Mouse (Mus musculus) adipose tissue, adult 10 weeks (tissue): ENCODE measurements around the gene Panx3. TPM values are rescaled to one million over a fixed set of nuclear protein-coding genes. Genes with fewer than 3 reads are reported as not detected.

Experiments
- polyA plus RNA-seq: library from polyadenylated mRNA; stranded (reverse); fragments of 350-450 nt; fragmentation: Illumina TruSeq; extraction: RNeasy Lipid Tissue Mini Kit (QIAGEN cat#74804); gene quantifications from one replicate; pipeline ENCODE4 v1.2.3, GENCODE M21; 2014; ENCODE audit warnings: low read depth, low replicate concordance

Gene Panx3
- polyA plus RNA-seq = not detected

DNA sequence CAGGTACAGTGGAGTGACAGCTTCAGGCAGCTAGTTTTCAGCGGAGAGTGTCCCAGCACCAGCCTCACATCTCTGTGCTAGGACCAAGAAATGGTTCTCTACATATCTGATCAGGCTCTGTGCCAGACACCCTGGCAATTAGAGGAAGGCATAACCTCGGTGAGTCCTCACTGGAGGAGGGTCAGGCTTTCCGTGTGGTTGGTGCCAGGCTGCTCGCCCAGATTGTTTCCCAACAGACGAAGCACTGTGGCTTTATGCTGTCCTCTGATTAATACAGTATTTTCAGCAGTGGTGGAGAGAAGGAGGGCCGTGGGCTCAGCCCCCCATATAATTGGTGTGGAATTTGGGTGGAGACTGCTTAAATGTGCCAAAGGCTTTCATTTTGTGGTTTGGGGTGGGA lies at the start of gene Panx3:
Gene Panx3 (minus strand): TSS at position 121 of the 400 bp plus-strand sequence.

DNA sequence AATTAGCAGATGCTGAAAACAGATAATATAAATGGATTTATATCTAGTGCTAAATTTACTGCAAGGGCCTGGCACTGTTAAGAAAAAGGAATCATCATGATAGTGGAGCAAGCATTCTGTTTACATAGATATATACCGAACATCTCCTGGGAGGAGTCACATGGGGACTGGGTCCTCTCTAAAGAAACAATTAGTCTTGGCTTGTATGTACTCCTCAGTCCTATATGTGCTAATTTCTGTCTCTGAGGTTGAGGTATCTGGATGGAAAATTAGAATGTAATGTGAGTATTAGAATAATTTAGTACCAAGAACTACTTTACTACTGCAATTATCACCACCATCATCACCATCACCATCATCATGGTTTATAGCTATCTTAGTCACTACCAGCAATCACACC lies 47.1 kb upstream of the Panx3 start, which contains the start of gene Olfr160:
Gene Olfr160 (minus strand): TSS at position 101 of the 400 bp plus-strand sequence.

DNA sequence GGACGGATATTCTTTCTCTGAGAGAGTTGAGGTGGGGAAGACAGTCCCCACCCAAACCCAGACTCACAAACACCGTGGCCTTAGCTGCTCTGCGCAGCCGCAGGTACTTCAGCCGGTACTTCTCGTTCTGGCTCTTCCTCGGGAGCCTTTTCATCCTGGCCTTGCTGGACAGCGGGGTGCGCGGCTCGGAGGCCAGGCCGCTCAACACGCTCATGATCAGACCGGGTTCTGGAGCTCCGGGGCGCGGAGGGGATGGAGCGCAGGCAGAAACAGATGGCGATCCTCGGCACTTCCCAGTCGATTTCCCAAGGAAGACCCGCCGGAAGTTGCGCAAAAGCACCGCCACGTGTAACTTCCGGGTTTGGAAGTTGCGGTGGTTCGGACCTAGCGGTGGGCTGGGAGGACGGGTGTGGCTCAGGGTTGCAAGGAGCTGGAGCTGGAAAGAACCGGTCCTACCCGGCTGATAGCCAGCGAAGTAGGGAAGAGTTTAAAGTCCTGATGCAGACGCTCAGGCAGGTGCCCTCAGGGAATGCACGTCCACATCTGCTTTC lies 12.0 kb downstream of the Panx3 start, which contains the start of gene Tbrg1:
Gene Tbrg1 (minus strand): TSS at position 382 of the 551 bp plus-strand sequence.

DNA sequence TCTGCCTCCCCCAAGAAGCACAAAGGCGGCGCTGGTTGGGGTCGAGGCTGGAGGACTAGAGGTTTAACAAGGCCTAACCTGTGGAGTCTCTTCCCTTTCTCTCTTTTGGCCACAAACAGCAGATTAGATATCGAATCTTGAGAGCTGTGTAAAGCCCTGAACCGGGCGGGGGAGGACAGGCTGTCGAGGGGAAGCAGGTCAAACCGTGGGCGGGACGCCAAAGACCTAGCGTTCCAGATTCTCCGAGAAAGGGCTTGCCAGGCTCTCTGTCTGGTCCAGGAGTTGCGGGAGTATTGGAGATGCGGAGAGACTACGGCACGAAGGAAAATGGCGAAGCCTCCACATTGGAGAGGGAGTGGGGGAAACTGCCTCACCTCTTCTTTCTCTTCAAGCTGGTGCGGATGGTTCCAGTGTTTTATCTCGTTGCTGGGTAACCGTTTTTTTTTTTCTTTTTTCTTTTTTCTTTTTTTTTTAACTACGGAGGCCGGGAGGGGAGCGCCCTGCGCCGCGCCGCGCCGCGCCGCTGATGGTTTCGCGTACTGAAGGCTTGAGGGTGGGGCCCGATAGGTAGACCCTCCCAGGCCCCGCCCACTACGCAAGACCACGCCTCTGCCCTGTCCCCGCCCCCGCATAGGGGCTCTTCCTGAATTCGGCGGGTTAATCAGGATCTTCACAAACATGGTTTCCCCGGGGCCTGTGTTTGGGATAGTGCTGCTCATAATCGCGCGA lies 55.7 kb downstream of the Panx3 start, which contains the start of gene Spa17:
Gene Spa17 (minus strand): TSS at position 541 of the 729 bp plus-strand sequence.

Other genes starting within 250 kb of the Panx3 start
- 0.20 TPM for gene Robo3, start 236.0 kb downstream of the Panx3 start, polyA plus RNA-seq
- gene Msantd2, start 179.9 kb downstream of the Panx3 start, polyA plus RNA-seq = 23.1 TPM
- gene Esam, start 141.2 kb downstream of the Panx3 start, polyA plus RNA-seq = 53.7 TPM
- 14.4 TPM for gene Vsig2, start 130.0 kb downstream of the Panx3 start, polyA plus RNA-seq
- gene Nrgn, start 116.3 kb downstream of the Panx3 start, polyA plus RNA-seq = 21.5 TPM
- gene Siae, start 113.5 kb downstream of the Panx3 start, polyA plus RNA-seq = 19.3 TPM
- 56.0 TPM for gene Spa17, start 55.5 kb downstream of the Panx3 start, polyA plus RNA-seq
- 84.2 TPM for gene Tbrg1, start 11.9 kb downstream of the Panx3 start, polyA plus RNA-seq
- not detected for gene Olfr160, start 47.0 kb upstream of the Panx3 start, polyA plus RNA-seq
- not detected for gene Olfr874, start 75.9 kb upstream of the Panx3 start, polyA plus RNA-seq
- not detected for gene Olfr875, start 102.6 kb upstream of the Panx3 start, polyA plus RNA-seq
- gene Olfr876, start 133.8 kb upstream of the Panx3 start, polyA plus RNA-seq = not detected
- not detected for gene Olfr877, start 185.0 kb upstream of the Panx3 start, polyA plus RNA-seq
- not detected for gene Olfr145, start 227.5 kb upstream of the Panx3 start, polyA plus RNA-seq
- not detected for gene Olfr878, start 248.6 kb upstream of the Panx3 start, polyA plus RNA-seq